Mouse (Mus musculus): Measurements from ENCODE around the gene Pdcl2.

GRCm38 (mm10) chr5:76289234-76289691 lies 41.7 kb downstream of the Pdcl2 start:
- TF ChIP-seq CTCF (IDR thresholded peaks at IDR 0.05; ENCODE audit: borderline replicate concordance, insufficient read depth, low read depth, low read length) (no peak), POLR2A (IDR thresholded peaks at IDR 0.05; ENCODE audit: borderline replicate concordance, insufficient read depth, low read length) (no peak)
